Mouse (Mus musculus) liver, postnatal 0 days (tissue): ENCODE data around the gene Tbkbp1.

ENCODE experiments used
- CTCF ChIP-seq: sonication (generic); IDR thresholded peaks from 2 replicates; pipeline ENCODE4 v1.5.1; 2016; ENCODE audit warnings: antibody characterized with exemption, low read depth
- EP300 ChIP-seq: IDR thresholded peaks from 2 replicates; pipeline ENCODE4 v1.6.1; 2016; ENCODE audit warnings: antibody characterized with exemption, low read depth, mild to moderate bottlenecking

GRCm38 (mm10) chr11:97181061-97181460 lies 29.8 kb upstream of the Tbkbp1 start:
- TF ChIP-seq CTCF (no peak), EP300 (no peak)
